Comparison of ENCODE assay signal across 26 mouse cellular contexts in the genomic region with DNA sequence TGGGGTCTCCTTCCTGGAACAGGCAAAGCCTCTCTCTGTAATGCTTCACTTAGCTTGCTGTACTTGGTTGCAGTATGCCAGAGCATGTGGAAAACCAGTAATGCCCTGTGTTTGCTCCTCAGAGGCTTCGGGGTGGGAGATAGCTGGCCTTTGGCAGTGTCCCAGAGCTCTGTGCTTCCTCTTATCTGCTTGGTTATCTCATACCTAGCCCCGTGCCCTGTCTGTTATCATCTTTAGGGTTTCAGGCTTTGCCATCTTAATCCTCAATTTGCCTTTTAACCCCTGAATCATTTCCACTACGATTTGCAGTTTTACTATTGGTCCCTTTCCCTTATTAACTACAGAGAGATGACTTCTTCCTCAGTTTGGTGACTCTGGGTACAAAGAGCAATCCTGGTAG.
"Had no signal": no experiment of that assay in that cellular context is flagged by ENCODE, and none has a peak within 500 bp of the region (broad histone marks: within the 10 kb centered on the region; RNA-seq: fewer than 3 reads in every experiment).

No protein-coding gene starts in this region.

- H3K27me3 ChIP-seq: embryonic facial prominence, embryonic 12.5 days; embryonic facial prominence, embryonic 13.5 days; embryonic facial prominence, embryonic 15.5 days; forebrain, embryonic 12.5 days; forebrain, embryonic 13.5 days; forebrain, embryonic 15.5 days had no signal

- H3K27ac ChIP-seq: embryonic facial prominence, embryonic 10.5 days; embryonic facial prominence, embryonic 12.5 days; embryonic facial prominence, embryonic 13.5 days; embryonic facial prominence, embryonic 15.5 days; forebrain, embryonic 10.5 days; forebrain, embryonic 12.5 days; forebrain, embryonic 13.5 days; forebrain, embryonic 15.5 days; gastrocnemius, adult 2 months; heart, adult 2 months; heart, embryonic 10.5 days had no signal

- H3K4me1 ChIP-seq: embryonic facial prominence, embryonic 10.5 days; forebrain, embryonic 10.5 days; forebrain, embryonic 12.5 days; forebrain, embryonic 13.5 days; forebrain, embryonic 15.5 days had no signal

- H3K9me3 ChIP-seq: embryonic facial prominence, embryonic 10.5 days; embryonic facial prominence, embryonic 12.5 days; embryonic facial prominence, embryonic 15.5 days; forebrain, embryonic 10.5 days; forebrain, embryonic 12.5 days; forebrain, embryonic 15.5 days; heart, embryonic 10.5 days had no signal

- H3K4me3 ChIP-seq: embryonic facial prominence, embryonic 10.5 days; embryonic facial prominence, embryonic 12.5 days; embryonic facial prominence, embryonic 13.5 days; embryonic facial prominence, embryonic 15.5 days; erythroblast, embryonic 14.5 days; forebrain, embryonic 10.5 days; forebrain, embryonic 12.5 days; forebrain, embryonic 13.5 days; forebrain, embryonic 15.5 days; gastrocnemius, adult 2 months; heart, adult 2 months; heart, embryonic 10.5 days had no signal

- H3K9ac ChIP-seq: embryonic facial prominence, embryonic 12.5 days; embryonic facial prominence, embryonic 13.5 days; embryonic facial prominence, embryonic 15.5 days; forebrain, embryonic 12.5 days; forebrain, embryonic 13.5 days; forebrain, embryonic 15.5 days; forebrain, postnatal 0 days had no signal

- H3K36me3 ChIP-seq: embryonic facial prominence, embryonic 10.5 days; embryonic facial prominence, embryonic 12.5 days; embryonic facial prominence, embryonic 13.5 days; embryonic facial prominence, embryonic 15.5 days; forebrain, embryonic 10.5 days; forebrain, embryonic 12.5 days; forebrain, embryonic 15.5 days; heart, embryonic 10.5 days had no signal

- DNase-seq: cerebellum, adult 8-10 months; cerebellum, adult 9-10 months; cerebellum, adult 9-11 months; cerebellum, postnatal 10 days; cerebellum, postnatal 14 days; cerebellum, postnatal 25 days; cerebellum, postnatal 36 days; embryo, embryonic 11 days; forebrain, postnatal 0 days; gastrocnemius, adult 2 months; gastrocnemius, postnatal 10 days; gastrocnemius, postnatal 14 days; gastrocnemius, postnatal 25 days; gastrocnemius, postnatal 36 days; heart, adult 18-20 months; heart, adult 2 months had no signal
